8 mouse cellular contexts compared by ENCODE assay signal in the genomic region with DNA sequence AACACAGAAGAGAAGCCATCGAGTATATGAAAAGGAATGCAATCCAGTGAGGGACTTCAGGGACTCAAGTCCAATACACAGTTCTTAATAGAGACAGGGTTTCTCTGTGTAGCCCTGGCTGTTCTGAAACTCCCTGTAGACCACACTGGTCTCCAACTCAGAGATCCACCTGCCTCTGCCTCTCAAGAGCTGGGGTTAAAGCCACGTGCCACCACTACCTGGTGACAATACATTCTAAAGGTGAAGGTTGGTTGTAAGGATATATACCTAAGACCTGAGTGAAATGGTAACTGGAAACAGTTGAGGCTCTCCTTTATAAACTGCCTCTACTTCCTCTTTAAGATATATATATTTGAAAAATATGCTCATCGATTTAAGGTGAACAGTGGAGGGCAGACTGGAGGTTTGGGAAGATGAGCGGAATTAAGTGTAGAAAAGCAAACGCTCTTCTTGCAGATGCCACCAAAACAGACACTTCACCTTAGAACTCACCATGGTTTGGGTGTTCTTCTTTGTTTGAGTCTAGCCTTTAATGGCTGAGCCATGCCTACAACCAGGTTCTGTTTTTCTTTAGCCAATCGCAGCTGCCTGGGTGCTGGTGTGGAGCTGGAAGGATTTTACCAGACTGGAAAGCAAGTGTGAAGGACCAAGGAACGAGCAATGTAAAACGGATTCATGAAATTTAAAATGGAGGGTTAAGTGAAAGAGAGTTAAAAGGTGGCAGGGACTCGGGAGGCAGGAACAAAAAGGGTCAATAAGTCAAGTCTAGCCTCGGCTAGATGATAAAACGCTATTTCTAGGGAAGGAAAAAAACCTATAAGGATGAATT. TPM values are rescaled to one million over a fixed set of nuclear protein-coding genes. Genes with fewer than 3 reads are reported as not detected.
DNase-seq lines count a peak whose midpoint lies in the region; ATAC-seq and TF ChIP-seq lines count a peak whose summit lies in the region.

No protein-coding gene starts in this region.

- peaks cover 18% of the 10 kb centered on the region for H3K36me3 ChIP-seq in forebrain, embryonic 15.5 days
- peaks cover 23% of the 10 kb centered on the region for H3K36me3 ChIP-seq in liver, embryonic 15.5 days (replicated peaks)

- 45% methylated on average over 11 of the region's 11 CpGs for WGBS in forebrain, embryonic 15.5 days
- 22% methylated on average over 11 of the region's 11 CpGs for WGBS in liver, embryonic 15.5 days (ENCODE audit: insufficient replicate concordance)

- no peak for ATAC-seq in forebrain, embryonic 15.5 days (replicated peaks)
- ATAC-seq in liver, embryonic 15.5 days (ENCODE audit: insufficient read depth) = no peak

- intact Hi-C loops in left cerebral cortex, adult 2 months (cut with DNase I) = loop anchor here (10.0 kb wide), 1 partner anchor 423 kb away; no protein-coding TSS in a partner anchor
- intact Hi-C loops in gastrocnemius, postnatal 36 days (cut with DNase I) = no loop called here

- H3K4me1 ChIP-seq in forebrain, embryonic 15.5 days = peaks cover 37% of the 10 kb centered on the region
- peaks cover 35% of the 10 kb centered on the region for H3K4me1 ChIP-seq in liver, embryonic 15.5 days (replicated peaks)

- no peak for DNase-seq in left cerebral cortex, adult 2 months (ENCODE audit: extremely low spot score in 1 of 2, low spot score in 2 of 2)
- no peak for DNase-seq in left cerebral cortex, adult 8-10 months (ENCODE audit: low spot score in 2 of 2)
- DNase-seq in ZHBTc4 (ENCODE audit: low read depth, low spot score) (peak; percentile 20), adipocyte (ENCODE audit: low spot score) (no peak)
- DNase-seq in gastrocnemius, postnatal 36 days = no peak
- DNase-seq in right cerebral cortex, postnatal 25 days = no peak

- peak overlapping the region; percentile 74 for H3K4me2 ChIP-seq in forebrain, embryonic 15.5 days (replicated peaks)
- peak overlapping the region; percentile 83 for H3K4me2 ChIP-seq in liver, embryonic 15.5 days

- H3K4me3 ChIP-seq in left cerebral cortex, adult 2 months = peak overlapping the region; percentile 80
- H3K4me3 ChIP-seq in forebrain, embryonic 15.5 days = peak overlapping the region; percentile 69
- peak overlapping the region; percentile 68 for H3K4me3 ChIP-seq in liver, embryonic 15.5 days (replicated peaks)

- TF ChIP-seq CTCF in left cerebral cortex, adult 2 months (IDR thresholded peaks at IDR 0.05) = no peak

- H3K9me3 ChIP-seq in forebrain, embryonic 15.5 days = no peaks in the 10 kb centered on the region
- no peaks in the 10 kb centered on the region for H3K9me3 ChIP-seq in liver, embryonic 15.5 days (replicated peaks)

- H3K9ac ChIP-seq in forebrain, embryonic 15.5 days (replicated peaks) = peak overlapping the region; percentile 64
- peak overlapping the region; percentile 75 for H3K9ac ChIP-seq in liver, embryonic 15.5 days

- peak overlapping the region; percentile 98 for H3K27ac ChIP-seq in left cerebral cortex, adult 2 months
- H3K27ac ChIP-seq in forebrain, embryonic 15.5 days (replicated peaks) = peak overlapping the region; percentile 89
- peak overlapping the region; percentile 96 for H3K27ac ChIP-seq in liver, embryonic 15.5 days (replicated peaks)

- no peaks in the 10 kb centered on the region for H3K27me3 ChIP-seq in forebrain, embryonic 15.5 days
- H3K27me3 ChIP-seq in liver, embryonic 15.5 days = no peaks in the 10 kb centered on the region

RNA-seq across cellular contexts. Expression of a gene that starts 1.1 kb away (rescaled TPM):
- total RNA-seq in left cerebral cortex, adult 2 months (2021) = 10 to 100 TPM; 12.9 to 13.0 TPM
- 10 to 100 TPM; 11.6 to 13.8 (median 12.8) TPM for total RNA-seq in left cerebral cortex, adult 8-10 months (2022)
- 23.1 and 23.7 TPM in 2 replicates for polyA plus RNA-seq in forebrain, embryonic 15.5 days (2015; fragmentation: Nextera tagmentation; extraction: Ambion mirVana)
- polyA plus RNA-seq in liver, embryonic 15.5 days (2015; fragmentation: Nextera tagmentation; extraction: Ambion mirVana) = 4.7 and 4.9 TPM in 2 replicates
- 1 to 10 TPM; 9.0 to 9.1 TPM for total RNA-seq in gastrocnemius, postnatal 36 days (2021)

RNA-seq across cellular contexts. Expression of a gene that starts 2.3 kb away (rescaled TPM):
- 10 to 100 TPM in 1 of 2 experiments, 1 to 10 TPM in 1; 8.4 to 10.3 TPM for total RNA-seq in left cerebral cortex, adult 2 months (2021)
- total RNA-seq in left cerebral cortex, adult 8-10 months (2022) = 10 to 100 TPM in 2 of 4 experiments, 1 to 10 TPM in 2; 8.9 to 11.5 (median 10.3) TPM
- polyA plus RNA-seq in forebrain, embryonic 15.5 days (2015; fragmentation: Nextera tagmentation; extraction: Ambion mirVana) = 10.7 and 12.2 TPM in 2 replicates
- polyA plus RNA-seq in liver, embryonic 15.5 days (2015; fragmentation: Nextera tagmentation; extraction: Ambion mirVana) = 5.9 and 6.1 TPM in 2 replicates
- 1 to 10 TPM; 9.0 to 9.8 TPM for total RNA-seq in gastrocnemius, postnatal 36 days (2021)
